Mouse (Mus musculus): ENCODE data around the gene P2rx3. TPM values are rescaled to one million over a fixed set of nuclear protein-coding genes. Genes with fewer than 3 reads are reported as not detected.

The P2rx3 gene
- total RNA-seq, 2 experiments from 2014 or later = 0.10 to 0.92 TPM

DNA sequence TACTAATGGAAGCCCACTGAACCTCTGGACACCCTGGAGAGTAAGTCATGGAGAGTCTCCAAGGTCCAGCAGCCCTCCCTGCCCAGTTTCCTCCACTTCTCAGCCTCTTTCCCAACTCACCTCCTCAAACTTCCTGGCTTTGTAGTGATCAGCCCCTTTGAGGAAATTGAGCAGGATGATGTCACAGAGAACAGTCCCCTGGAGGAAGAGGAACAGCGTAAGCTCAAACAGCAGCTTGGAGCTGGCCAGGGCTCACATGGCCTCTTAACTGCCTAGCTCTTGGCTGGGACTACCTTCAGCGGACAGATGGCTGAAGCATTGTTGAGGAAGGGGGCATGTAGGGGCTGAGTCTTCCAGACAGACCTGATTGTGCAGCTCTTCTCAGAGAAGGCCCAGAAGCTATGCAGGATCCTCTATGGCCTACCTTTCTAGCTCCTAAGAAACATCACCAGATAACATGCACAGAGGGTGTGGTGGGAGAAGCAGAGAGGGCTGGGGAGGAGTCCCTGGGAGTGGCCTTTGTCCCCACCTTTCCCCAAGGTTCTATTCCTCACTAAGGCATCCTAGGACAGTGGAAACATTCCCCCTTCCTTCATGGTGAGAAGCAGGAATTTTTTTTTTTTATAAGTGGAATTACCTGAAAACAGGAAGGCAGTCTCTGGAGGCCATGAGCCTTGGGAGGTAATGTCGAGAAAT is 37.6 kb downstream of the P2rx3 start:
- peak; percentile 86 for ATAC-seq (replicated peaks; ENCODE audit: poor library complexity, severe bottlenecking)

DNA sequence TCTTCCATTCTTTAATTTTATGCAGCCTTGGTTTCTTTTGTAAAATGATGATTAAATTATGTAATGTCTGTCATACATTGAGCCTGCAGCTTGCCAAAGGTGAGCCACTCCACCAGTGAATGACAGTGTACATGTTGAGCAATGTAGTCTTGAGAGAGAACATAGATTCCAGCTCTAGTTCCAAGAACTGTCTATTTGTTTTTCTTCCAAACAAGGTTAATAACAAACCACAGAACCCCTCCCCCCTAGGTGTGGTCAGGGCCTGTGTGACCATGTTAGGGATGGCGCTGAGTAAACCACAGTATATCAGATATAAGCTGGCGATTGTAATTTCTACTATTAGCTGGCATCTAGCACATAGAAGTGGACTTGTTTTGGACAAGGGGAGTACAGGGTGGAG is 40.9 kb downstream of the P2rx3 start:
- ATAC-seq (replicated peaks; ENCODE audit: poor library complexity, severe bottlenecking) = peak; percentile 41

DNA sequence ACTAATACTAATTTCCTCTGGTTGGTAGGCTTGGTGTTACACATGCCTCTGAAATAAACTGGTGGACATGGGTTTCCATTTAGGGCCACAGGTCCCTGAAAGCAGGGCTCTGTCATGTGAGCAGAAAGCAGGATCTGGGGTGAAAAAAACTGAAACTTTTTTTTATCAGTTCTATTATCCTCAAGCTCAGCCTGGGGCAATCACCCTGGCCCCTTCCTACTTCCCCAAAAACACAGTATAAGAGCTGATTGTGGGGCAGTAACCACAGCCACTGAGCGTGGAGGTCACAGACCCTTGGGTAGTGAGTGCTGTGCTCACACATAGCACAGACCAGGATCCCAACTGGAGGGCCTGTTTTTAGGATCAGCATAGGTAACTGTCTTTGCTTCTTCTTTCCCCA is 49.3 kb downstream of the P2rx3 start, which contains the start of gene Prg3:
Gene Prg3, plus strand, starts transcription at position 286 of the 400 bp plus-strand sequence.
- ATAC-seq (replicated peaks; ENCODE audit: poor library complexity, severe bottlenecking) = peak; percentile 99

DNA sequence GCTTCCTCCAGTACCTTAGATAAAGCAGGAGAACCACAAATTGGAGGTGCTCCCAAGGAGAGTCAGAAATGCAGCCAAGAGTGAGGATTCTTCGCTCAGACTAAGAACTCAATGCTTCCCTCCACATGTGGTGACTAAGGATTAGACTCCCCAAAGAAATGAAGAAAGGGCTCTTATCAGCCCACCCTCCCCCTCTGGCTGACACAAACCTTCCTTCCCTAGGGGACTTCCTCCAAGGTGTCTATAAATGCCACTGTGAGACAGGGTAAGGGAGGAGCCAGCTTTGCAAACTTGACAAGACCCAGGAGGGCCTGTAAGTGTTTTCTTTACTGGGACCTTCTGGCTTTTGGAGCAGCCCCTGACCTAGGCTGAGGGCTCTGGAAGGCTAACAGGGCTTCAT is 57.1 kb downstream of the P2rx3 start, which contains the start of gene Prg2:
Gene Prg2, plus strand, starts transcription at position 274 of the 400 bp plus-strand sequence.
- ATAC-seq (replicated peaks; ENCODE audit: poor library complexity, severe bottlenecking) = peak; percentile 57

DNA sequence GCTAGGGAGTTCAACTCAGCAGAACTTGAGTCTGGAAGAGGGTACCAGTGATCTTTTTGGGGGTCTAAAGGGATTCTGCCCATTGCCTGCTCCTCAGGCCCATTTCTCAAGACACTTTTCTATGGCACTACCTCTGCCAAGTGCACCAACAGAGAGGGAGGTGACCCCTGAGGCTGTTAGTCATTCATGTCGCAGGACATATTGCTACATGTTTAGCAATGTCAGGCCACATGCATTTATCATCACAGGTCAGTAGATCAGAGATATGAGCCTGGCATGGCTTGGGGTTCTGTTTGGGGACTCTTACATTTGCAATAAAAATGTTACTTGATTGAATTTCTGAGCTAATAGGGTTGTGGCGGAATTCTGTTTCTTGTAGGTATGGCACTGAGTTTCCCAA is 61.7 kb downstream of the P2rx3 start:
- ATAC-seq (replicated peaks; ENCODE audit: poor library complexity, severe bottlenecking) = peak; percentile 52

DNA sequence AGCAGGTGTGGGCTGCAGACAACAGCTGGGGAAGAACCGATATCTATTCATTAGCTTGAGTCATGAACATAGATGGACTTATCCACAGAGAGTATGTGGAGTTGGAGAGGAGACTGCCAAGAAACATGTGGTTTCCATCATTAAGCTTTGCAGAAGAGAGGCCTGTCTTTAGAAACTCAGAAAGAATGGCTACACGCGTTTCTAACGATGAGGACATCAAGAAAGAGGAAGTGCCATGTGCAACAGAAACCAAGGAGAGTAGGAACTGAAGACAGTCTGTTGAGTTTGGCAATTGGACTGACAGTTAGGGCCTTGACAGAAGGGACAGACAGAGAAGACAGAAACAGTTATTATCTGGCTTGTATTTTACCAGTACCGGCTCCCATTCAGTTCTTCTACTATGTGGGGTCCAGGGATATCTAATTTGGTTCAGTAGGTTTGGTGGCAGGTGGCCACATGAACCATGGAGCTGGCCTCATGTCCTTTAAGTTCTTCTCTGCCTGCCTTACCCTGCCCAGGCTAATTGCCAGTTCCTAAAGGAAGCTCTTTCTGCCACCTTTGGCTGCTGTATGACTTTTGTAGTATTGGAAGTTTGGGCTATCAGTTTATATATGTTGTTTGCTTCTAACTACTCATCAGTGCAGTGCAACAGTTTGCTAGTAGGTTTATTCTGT is 69.8 kb downstream of the P2rx3 start:
- peak; percentile 98 for ATAC-seq (replicated peaks; ENCODE audit: poor library complexity, severe bottlenecking)

DNA sequence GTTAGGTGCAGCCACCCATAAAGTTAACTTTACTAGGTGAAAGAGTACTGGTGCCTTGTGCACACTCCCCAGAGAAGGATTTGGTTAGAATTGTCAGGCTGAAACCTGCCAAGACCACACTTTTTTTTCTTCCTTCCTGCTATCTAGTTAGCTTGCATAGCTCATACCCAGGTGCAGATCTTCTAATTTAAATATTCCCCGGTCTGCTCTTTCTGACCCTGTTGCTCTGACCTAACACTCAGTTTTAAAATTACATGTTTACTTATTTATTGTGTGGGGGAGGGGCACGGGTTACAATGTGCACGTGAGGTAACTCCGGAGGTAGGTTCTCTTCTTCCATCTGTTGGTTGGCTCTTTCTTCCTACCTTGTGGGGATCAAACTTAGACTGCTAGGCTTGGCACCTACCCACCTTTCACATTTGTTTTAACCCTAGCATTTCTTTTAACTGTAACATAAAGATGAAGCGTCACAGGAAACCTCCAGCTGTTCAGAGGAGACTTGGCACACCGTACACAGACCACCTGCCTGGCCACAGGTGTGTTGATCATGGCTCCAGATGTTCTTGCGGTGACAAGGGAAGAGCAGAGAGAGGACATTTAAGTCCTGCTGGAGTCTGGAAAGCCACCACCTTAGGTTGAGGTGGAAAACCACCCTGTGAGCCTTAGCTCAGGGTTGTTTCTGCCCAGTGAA is 73.0 kb downstream of the P2rx3 start:
- ATAC-seq (replicated peaks; ENCODE audit: poor library complexity, severe bottlenecking) = no peak

DNA sequence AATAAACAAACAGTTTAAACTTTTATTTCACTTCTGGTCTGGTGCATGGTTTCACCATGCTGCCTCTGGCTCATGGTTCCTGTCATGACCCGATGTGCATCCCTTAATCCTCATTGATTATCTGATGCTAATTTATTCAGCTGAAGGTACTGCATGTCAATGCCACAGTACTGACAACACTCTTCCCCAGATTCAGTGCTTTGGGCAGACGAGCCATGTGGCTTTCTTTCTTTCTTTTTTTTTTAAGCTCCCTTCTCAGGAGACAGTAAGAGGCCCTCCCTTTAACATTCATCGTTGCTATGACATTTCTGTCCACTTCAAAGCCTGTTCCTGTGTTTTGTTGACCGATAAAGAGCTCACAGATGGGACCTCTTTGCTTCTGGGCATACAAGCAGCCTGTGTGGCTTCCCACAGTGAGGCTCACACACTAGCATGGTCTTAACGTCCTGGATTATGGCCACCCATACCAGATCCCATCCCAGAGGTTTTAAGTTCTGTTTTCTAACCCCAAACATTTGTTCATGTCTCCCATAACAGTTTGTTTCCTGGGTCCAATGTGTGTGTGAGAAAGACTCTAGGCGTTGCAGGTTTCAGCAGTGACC is 74.3 kb downstream of the P2rx3 start:
- no peak for ATAC-seq (replicated peaks; ENCODE audit: poor library complexity, severe bottlenecking)

DNA sequence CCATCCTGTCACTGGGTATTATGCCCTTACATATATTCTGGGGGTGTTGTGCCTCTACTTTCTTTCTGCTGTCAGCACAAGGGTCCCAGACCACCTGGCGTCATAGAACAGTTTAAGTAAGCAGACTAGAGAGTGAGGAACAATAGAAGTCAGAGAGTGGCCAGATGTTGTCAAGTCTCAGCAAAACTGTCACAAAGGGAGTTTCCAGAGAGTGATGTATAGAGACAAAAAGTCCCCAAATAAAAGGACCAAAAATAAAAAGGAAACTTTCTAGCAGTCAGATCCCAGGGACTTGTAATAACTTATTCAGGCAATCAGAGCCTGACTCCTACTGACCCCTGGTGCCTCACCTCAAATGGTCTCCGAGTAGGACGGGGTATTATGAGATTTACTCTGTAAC is 75.4 kb downstream of the P2rx3 start:
- ATAC-seq (replicated peaks; ENCODE audit: poor library complexity, severe bottlenecking) = no peak

DNA sequence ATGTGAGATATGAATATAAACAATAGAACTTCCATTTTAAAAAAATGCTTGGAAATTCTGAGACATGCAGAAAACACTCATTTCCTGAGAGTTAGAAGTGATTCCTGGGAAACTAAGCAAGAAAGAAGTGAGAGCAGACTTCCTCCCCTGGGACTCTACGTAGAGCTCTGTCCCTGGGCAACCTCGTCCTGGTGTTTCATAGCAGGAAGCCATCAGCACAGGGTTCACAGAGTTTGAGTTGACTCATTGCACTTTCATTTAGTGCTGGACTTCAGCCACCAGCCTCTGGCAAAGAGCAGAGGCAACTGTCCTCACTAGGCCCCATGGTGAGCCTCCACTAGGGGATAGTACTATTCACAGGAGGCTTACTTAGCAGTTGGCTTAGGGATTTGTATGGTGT is 76.0 kb downstream of the P2rx3 start:
- no peak for ATAC-seq (replicated peaks; ENCODE audit: poor library complexity, severe bottlenecking)

DNA sequence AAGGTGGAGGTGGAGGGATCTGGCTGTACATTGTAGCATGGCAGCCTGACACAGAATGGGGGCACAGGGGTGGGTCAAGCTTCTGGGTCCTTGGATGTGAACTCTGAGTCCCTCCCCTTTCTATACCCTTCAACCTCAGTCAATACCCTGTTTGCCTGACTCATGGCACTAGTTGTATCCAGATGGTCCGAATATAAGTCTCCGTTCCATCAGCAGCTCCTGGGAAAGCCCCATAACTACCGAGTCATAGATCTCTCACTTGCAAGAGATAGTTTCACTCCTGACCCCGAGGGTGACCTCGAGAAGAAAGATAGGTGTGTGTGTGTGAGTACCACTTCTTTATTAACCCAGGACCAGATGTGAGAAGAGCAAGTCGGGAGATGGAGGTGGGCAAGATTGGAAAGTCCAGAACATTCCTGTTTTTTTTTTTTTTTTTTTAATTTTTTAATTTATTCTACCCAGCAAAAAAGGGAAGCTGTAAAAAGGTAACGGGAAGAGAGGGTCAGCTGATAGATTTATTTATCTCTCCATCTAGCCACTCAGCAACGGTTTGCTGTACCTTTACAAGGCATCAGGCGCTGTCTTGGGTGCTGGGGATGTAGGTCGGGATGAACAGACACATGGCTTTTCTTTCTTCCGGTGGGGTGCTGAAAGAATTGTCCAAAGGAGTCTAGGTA is 78.5 kb downstream of the P2rx3 start:
- no peak for ATAC-seq (replicated peaks; ENCODE audit: poor library complexity, severe bottlenecking)

DNA sequence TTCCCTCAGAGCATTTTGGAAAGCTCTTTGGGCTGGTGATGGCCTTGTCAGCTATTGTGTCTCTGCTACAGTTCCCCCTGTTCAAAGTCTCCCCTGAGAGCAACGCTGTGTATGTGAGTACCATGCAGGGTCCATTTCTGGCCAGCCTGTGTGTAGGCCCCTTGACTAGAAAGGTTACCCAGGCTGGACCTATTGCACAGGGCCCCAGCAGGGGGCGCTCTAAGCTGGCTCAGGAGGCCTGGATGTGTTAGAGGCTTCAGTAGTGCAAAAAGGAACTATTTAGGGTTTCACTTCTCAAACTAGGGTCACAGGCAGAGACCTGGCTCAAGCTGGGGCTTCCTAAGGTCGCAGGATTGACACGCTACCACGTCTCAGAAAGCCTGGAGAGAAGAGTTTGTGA is 81.0 kb downstream of the P2rx3 start:
- ATAC-seq (replicated peaks; ENCODE audit: poor library complexity, severe bottlenecking) = peak; percentile 95

DNA sequence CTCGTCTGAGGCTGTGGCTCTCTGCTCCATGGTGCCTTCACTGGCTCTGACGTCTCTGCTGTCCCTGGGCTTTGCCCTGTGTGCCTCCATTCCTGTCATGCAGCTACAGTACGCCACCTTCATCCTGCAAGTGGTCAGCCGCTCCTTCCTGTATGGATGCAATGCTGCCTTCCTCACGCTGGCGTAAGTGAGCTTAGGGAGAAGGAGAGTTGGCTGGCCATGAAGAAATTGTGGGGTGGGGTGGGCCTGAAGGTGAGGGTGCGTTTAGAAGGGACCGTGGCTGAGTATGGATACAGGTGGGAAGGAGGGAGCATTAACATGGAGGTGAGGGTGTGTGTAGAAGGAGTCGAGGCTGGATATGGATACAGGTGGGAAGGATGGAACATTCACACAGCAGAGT is 81.8 kb downstream of the P2rx3 start:
- ATAC-seq (replicated peaks; ENCODE audit: poor library complexity, severe bottlenecking) = no peak

DNA sequence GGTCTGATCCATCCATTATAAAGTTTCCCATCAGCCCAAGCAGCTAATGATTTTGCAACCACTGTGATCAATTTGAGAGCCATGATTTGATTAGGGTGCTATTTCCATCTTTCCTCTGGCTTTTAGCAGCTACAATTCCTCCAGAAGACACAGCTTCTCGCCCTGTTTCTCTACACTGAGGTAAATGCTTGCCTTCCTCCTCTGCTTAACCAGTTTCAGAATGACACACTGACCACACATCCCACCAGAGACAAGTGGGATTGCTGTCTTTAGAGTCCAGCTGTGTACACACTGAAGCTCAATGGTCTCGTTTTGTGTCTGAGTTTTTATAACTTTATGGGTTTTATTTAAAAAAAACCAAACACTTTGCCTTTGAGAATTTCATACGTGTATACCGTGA is 84.6 kb downstream of the P2rx3 start:
- ATAC-seq (replicated peaks; ENCODE audit: poor library complexity, severe bottlenecking) = no peak

DNA sequence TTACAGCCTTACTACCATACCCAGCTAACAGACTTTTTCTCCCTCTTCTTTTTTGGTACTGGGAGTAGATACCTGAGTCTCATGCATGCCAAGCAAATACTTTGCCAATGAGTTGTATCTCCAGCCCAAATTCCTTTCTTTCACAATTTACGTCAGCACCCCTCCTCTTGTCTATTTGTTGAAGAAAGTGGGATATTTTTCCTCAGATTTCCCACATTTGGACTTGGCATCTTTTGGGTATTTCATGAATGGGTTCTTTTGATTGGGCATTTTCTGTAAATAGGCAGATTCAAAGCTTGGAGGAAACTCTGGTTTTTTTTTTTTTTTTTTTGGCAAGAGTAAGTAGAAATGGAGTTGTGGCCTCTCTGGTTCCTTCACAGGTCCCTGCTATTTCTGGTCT is 85.0 kb downstream of the P2rx3 start:
- no peak for ATAC-seq (replicated peaks; ENCODE audit: poor library complexity, severe bottlenecking)

DNA sequence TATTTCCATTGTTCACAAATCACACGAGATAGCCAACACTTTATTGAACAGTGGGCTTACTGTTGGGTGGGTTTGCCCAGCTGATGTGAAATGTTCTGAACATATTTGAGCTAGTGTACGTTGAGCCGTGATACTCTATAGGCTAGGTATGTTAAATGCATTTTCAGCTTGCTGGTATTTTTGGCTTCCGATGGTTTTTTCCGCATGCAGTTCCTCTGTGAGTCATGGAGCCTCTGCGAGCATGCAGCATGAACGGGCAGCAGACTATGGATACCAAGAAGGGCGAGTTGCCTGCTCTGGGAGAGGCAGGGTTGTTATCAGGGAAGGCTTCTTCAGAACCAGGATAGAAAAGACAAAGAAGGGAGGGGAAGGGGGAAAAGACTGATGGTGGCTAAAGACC is 86.2 kb downstream of the P2rx3 start:
- no peak for ATAC-seq (replicated peaks; ENCODE audit: poor library complexity, severe bottlenecking)

DNA sequence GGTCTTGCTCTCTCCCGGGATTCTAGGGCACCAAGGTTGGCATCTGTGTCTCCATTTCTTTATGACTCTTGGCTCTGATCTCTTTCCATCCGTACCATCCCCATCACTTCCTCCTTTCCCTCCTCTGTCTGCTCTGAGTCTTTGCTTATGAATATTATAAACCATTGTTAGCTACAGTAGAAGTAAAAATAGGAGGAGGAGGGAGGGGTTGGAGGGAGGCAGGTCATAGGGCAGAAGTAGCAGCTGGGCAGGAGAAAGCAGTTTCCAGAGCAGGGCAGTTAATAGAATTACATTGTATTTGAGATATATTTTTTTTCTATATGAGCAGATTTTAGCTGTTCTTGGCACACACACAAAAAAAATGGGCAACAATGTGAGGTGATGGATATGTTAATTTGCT is 88.5 kb downstream of the P2rx3 start:
- ATAC-seq (replicated peaks; ENCODE audit: poor library complexity, severe bottlenecking) = no peak
